Mouse (Mus musculus) left cerebral cortex, postnatal 10 days (tissue): ENCODE measurements around the gene Krit1. TPM values are rescaled to one million over a fixed set of nuclear protein-coding genes. Genes with fewer than 3 reads are reported as not detected.
"Not testable (repeated sequence)": the region's sequence is repeated elsewhere in the genome, so short reads cannot be mapped to it uniquely, and the experiment has no call there.

Experiments used
- DNase-seq, 2 experiments: peaks; one replicate each; pipeline ENCODE4 v3.0.0; 2021 to 2022; ENCODE audit warnings: low spot score in 2 of 2, mixed read lengths in 1 of 2; ENCODE audit errors: extremely low spot score in 1 of 2
- intact Hi-C: fragments of 180-260 bp; cut with DNase I; formaldehyde crosslinking; loops from one replicate; pipeline ENCODE4 v1.15.1; 2025
- total RNA-seq, 2 experiments: library from RNA; stranded (reverse); gene quantifications; 2 replicates each; pipeline ENCODE4 v1.2.3; 2021

Krit1 gene
- total RNA-seq, 2 experiments from 2014 or later: 38.5 to 41.6 TPM

DNA sequence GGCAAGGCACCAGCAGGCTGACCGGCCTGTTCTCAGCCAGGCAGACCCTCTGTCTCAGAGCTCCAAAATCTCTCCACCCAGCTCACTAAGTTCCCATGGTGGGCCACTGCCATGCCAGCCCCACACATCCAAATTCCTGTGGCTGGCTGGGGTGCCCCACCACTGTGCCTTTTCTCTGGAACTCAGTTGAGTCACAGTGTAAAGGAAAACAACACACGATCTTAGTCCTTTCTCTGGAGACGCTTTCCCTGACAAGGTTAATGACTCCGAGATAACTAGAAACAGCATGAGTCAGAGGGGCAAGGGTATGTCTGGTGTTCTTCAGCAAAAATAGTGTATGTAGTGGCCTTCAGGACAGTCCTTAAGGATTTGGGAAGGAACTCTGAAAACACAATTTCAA, 67.2 kb downstream of the Krit1 start:
- intact Hi-C loops: no loop called here
- DNase-seq: no peak

DNA sequence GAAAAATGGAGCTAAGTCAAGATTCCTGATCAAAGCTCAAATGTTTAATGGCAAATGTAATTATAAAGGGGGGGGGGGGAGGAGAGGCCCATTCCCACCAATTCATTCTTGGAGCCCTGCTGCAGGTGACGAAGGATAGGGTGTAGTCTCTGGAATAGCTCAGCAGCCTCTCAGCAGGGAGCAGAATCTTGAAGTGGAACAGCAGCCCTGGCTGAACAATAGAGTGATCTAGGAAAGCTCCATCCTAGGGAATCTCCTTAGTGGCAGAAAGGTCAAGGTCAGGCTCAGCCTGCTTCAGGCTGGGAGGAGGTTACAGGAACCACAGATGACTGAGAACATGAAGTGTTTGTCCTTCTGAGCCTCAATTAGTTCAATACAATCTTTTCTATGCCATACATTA, 69.4 kb downstream of the Krit1 start:
- intact Hi-C loops: no loop called here
- no peak for DNase-seq

GRCm38 (mm10) chr5:3873485-3873884, 70.5 kb downstream of the Krit1 start:
- no peak for DNase-seq
- intact Hi-C loops: no loop called here

GRCm38 (mm10) chr5:3886862-3887261, 83.9 kb downstream of the Krit1 start:
- DNase-seq, intact Hi-C loops: not testable (repeated sequence)

GRCm38 (mm10) chr5:3889201-3889600, 86.2 kb downstream of the Krit1 start:
- intact Hi-C loops: no loop called here
- DNase-seq: no peak

- intact Hi-C loops: loop anchor here (2.0 kb wide), 1 partner anchor 297 kb away; no protein-coding TSS in a partner anchor
- DNase-seq: not testable (repeated sequence)
Observed at GRCm38 (mm10) chr5:3893459-3894293, 90.7 kb downstream of the Krit1 start, which contains the start of gene Mterf1a. Gene Mterf1a, minus strand, starts transcription at chr5:3893933.

DNA sequence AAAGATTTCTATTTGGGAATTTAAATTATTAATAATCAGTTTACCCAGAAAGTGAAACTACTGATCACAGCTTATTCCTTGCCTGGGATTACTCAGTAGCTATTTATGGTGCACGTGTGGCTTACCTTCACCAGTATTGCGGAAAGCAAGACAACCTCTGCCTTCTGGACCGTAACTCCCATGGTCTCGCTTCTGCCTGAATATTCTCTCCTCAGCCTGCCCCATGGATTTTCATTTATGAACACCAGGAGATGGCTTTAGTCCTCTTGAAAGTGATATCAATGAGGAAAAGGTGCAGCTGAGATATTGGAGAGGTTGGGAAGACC, 91.3 kb downstream of the Krit1 start:
- DNase-seq: not testable (repeated sequence)
- intact Hi-C loops: loop anchor here (2.0 kb wide), 1 partner anchor 297 kb away; no protein-coding TSS in a partner anchor

Other genes with a start within 250 kb of the Krit1 start
- gene 1700109H08Rik, start 231.6 kb upstream of the Krit1 start, total RNA-seq: 1 to 10 TPM; 4.9 to 6.6 TPM
- 10 to 100 TPM; 27.4 to 27.8 TPM for gene Pex1, start 207.1 kb upstream of the Krit1 start, total RNA-seq
- 10 to 100 TPM; 11.5 to 12.3 TPM for gene Rbm48, start 206.6 kb upstream of the Krit1 start, total RNA-seq
- gene Tmbim7, start 152.0 kb upstream of the Krit1 start, total RNA-seq: not detected
- gene Gatad1, start 146.0 kb upstream of the Krit1 start, total RNA-seq: 100 to 1,000 TPM; 128 to 129 TPM
- 10 to 100 TPM; 64.3 to 67.9 TPM for gene Ankib1, start 259 bp upstream of the Krit1 start, total RNA-seq
- under 1 TPM in 1 of 2 experiments, not detected in 1; 0.21 TPM for gene Lrrd1, start 42.0 kb downstream of the Krit1 start, total RNA-seq
- gene Mterf1a, start 90.7 kb downstream of the Krit1 start, total RNA-seq: 1 to 10 TPM; 7.5 to 10.0 TPM
- gene Akap9, start 124.9 kb downstream of the Krit1 start, total RNA-seq: 100 to 1,000 TPM; 107 to 117 TPM